Mouse (Mus musculus): Measurements from ENCODE around the gene Rnf225.

DNA sequence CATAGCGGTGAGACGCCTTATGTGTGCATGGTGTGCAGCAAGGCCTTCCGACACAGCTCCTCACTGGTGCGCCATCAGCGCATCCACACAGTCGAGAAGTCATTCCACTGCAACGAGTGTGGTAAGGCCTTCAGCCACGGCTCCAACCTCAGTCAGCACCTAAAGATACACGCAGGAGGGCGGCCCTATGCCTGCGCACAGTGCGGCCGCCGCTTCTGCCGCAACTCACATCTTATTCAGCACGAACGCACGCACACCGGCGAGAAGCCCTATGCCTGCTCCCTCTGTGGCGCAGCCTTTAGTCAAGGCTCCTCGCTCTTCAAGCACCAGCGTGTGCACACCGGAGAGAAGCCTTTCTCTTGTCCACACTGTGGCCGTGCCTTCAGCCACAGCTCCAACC is 43.7 kb downstream of the Rnf225 start:
- TF ChIP-seq CTCF (IDR thresholded peaks at IDR 0.05; ENCODE audit: borderline replicate concordance, insufficient read depth, low read depth, low read length) (no peak), POLR2A (IDR thresholded peaks at IDR 0.05; ENCODE audit: borderline replicate concordance, insufficient read depth, low read length) (no peak)
